Mouse (Mus musculus) liver, postnatal 0 days (tissue): ENCODE measurements around the gene Tmem50a. TPM values are rescaled to one million over a fixed set of nuclear protein-coding genes. Genes with fewer than 3 reads are reported as not detected.

Experiments
- ATAC-seq: fragments of 200-750 bp; cut with Nextera tagmentation; 2 replicates; pipeline ENCODE4 v1.8.0; 2017; ENCODE audit warnings: mild to moderate bottlenecking, moderate library complexity
- DNase-seq: peaks from one replicate; pipeline ENCODE4 v3.0.0-alpha.2; 2016
- H3K27ac ChIP-seq: fragments of 300-500 bp; sonication (generic); 2 replicates; pipeline ENCODE4 v1.5.1; 2014; ENCODE audit warnings: antibody characterized with exemption, moderate library complexity, mild to moderate bottlenecking, low read depth
- H3K27me3 ChIP-seq: fragments of 300-500 bp; sonication (generic); 2 replicates; pipeline ENCODE4 v1.6.1; 2014; ENCODE audit warnings: low read length, control low read depth, mixed read lengths; ENCODE audit not compliant: insufficient read depth
- H3K36me3 ChIP-seq: fragments of 300-500 bp; sonication (generic); replicated peaks from 2 replicates; pipeline ENCODE4 v1.6.1; 2014; ENCODE audit warnings: mild to moderate bottlenecking, control low read depth, low read length, moderate library complexity, mixed read lengths; ENCODE audit not compliant: insufficient read depth
- H3K4me1 ChIP-seq: fragments of 300-500 bp; sonication (generic); 2 replicates; pipeline ENCODE4 v1.6.1; 2014; ENCODE audit warnings: antibody characterized with exemption, mild to moderate bottlenecking, control low read depth; ENCODE audit not compliant: insufficient read depth
- H3K4me2 ChIP-seq: fragments of 300-500 bp; sonication (generic); 2 replicates; pipeline ENCODE4 v1.6.1; 2014; ENCODE audit warnings: low read depth, mild to moderate bottlenecking, low read length, moderate library complexity, mixed read lengths
- H3K4me3 ChIP-seq: fragments of 300-500 bp; sonication (generic); 2 replicates; pipeline ENCODE4 v1.5.1; 2014; ENCODE audit warnings: low read depth, low read length
- H3K9ac ChIP-seq: fragments of 300-500 bp; sonication (generic); replicated peaks from 2 replicates; pipeline ENCODE4 v1.6.1; 2014; ENCODE audit warnings: mild to moderate bottlenecking, moderate library complexity
- H3K9me3 ChIP-seq: fragments of 300-500 bp; sonication (generic); 2 replicates; pipeline ENCODE4 v1.6.1; 2016; ENCODE audit warnings: mild to moderate bottlenecking, control low read depth, low read length, mixed read lengths
- CTCF ChIP-seq: sonication (generic); IDR thresholded peaks from 2 replicates; pipeline ENCODE4 v1.5.1; 2016; ENCODE audit warnings: antibody characterized with exemption, low read depth
- EP300 ChIP-seq: IDR thresholded peaks from 2 replicates; pipeline ENCODE4 v1.6.1; 2016; ENCODE audit warnings: antibody characterized with exemption, low read depth, mild to moderate bottlenecking
- WGBS: fragments of 180-500 bp; shearing (Covaris S2); extraction: QIAGEN DNeasy Blood & Tissue Kit; methylation state at CpG from one replicate; pipeline ENCODE4 v1.1.7; 2014; ENCODE audit not compliant: insufficient replicate concordance; 5-methylcytosine and 5-hydroxymethylcytosine counted together
- polyA plus RNA-seq: library from polyadenylated mRNA; unstranded; fragments of >200 nt; fragmentation: Nextera tagmentation; extraction: Ambion mirVana; gene quantifications from 2 replicates; pipeline ENCODE4 v1.2.1, GENCODE M21; 2015

The Tmem50a gene
- polyA plus RNA-seq, 1 experiment from 2014 or later = 88.5 TPM

DNA sequence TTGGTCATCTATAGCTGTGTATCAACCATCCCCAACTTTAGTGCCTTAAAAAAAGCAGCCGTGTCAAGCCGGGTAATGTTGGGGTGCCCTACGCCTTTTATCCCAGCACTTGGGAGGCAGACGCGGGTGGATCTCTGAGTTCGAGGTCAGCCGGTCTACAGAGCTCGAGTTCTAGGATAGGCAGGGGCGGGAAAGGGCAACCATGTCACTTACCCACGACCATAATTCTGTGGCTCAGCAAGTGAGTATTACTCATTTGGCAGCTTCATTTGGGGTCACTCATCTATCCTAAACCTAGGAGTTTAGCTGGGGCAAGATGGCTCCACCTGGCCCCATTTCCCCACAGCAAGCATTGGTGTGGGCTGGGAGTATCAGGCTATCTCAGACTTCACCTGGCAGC lies 46.8 kb downstream of the Tmem50a start:
- TF ChIP-seq CTCF (no peak), EP300 (no peak)
- ATAC-seq (no peak), DNase-seq (no peak)
- Histone ChIP-seq H3K4me1 (peaks cover 24% of the 10 kb centered on the region), H3K27me3 (peaks cover 4% of the 10 kb centered on the region), H3K36me3 (peaks cover 9% of the 10 kb centered on the region; the same call in 1 of the 2 replicates), H3K27ac (peak overlapping the region; percentile 96), H3K4me3 (peak overlapping the region; percentile 61), H3K4me2 (peak overlapping the region; percentile 76), H3K9ac (peak overlapping the region; percentile 61), H3K9me3 (no peaks in the 10 kb centered on the region)
- WGBS = 78% methylated on average over 10 of the region's 10 CpGs

GRCm38 (mm10) chr4:134867661-134868060 lies 47.2 kb downstream of the Tmem50a start:
- no peak for TF ChIP-seq CTCF
- no peak for TF ChIP-seq EP300
- H3K4me1 ChIP-seq = peaks cover 24% of the 10 kb centered on the region
- H3K9me3 ChIP-seq = no peaks in the 10 kb centered on the region
- peak overlapping the region; percentile 61 for H3K4me3 ChIP-seq
- peaks cover 9% of the 10 kb centered on the region; the same call in 1 of the 2 replicates for H3K36me3 ChIP-seq
- peak overlapping the region; percentile 76 for H3K4me2 ChIP-seq
- no peak for ATAC-seq
- peak overlapping the region; percentile 61; the same call in 1 of the 2 replicates for H3K9ac ChIP-seq
- peak; percentile 11 for DNase-seq
- H3K27me3 ChIP-seq = peaks cover 4% of the 10 kb centered on the region
- 68% methylated on average over 8 of the region's 8 CpGs for WGBS
- peak overlapping the region; percentile 96 for H3K27ac ChIP-seq

DNA sequence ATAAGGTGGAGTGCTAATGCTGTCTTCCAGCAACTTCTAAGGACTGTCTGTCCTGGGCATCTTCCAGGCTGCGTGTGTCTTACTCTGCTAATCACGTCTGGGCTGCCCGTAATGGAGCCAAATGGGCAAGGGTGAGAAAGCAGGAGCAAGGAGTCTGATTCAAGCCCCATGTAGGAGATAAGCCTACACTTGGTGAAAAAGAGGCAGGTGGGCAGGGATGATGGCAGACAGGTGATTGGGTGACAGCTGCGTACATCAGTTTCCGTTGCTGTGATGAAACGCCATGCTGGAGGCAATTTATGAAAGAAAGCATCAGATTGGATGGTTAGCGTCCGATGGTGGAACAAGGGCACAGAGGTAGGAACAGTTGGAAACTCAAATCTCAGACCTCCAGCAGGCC lies 47.6 kb downstream of the Tmem50a start:
- 86% methylated on average over 8 of the region's 8 CpGs for WGBS
- Histone ChIP-seq H3K9me3 (no peaks in the 10 kb centered on the region), H3K27ac (peak overlapping the region; percentile 96), H3K36me3 (peaks cover 9% of the 10 kb centered on the region; the same call in 1 of the 2 replicates), H3K4me2 (peak overlapping the region; percentile 76), H3K9ac (0 out of 2 replicates have a peak overlapping the region, but pooled peaks have one; percentile 26), H3K4me1 (peaks cover 24% of the 10 kb centered on the region), H3K27me3 (peaks cover 4% of the 10 kb centered on the region), H3K4me3 (peak overlapping the region; percentile 61)
- peak; percentile 13 for DNase-seq
- TF ChIP-seq CTCF (no peak), EP300 (no peak)
- no peak for ATAC-seq

- ATAC-seq (no peak), DNase-seq (peak; percentile 11)
- H3K9ac ChIP-seq = peak overlapping the region; percentile 88
- TF ChIP-seq CTCF = no peak
- TF ChIP-seq EP300 = no peak
- no peaks in the 10 kb centered on the region for H3K9me3 ChIP-seq
- peak overlapping the region; percentile 76 for H3K4me2 ChIP-seq
- 48% methylated on average over 5 of the region's 5 CpGs for WGBS
- peaks cover 4% of the 10 kb centered on the region for H3K27me3 ChIP-seq
- H3K4me3 ChIP-seq = peak overlapping the region; percentile 61
- peak overlapping the region; percentile 92 for H3K27ac ChIP-seq
- H3K36me3 ChIP-seq = peaks cover 8% of the 10 kb centered on the region; the same call in 1 of the 2 replicates
- peaks cover 20% of the 10 kb centered on the region for H3K4me1 ChIP-seq
Observed at GRCm38 (mm10) chr4:134865789-134866188, 49.0 kb downstream of the Tmem50a start.

GRCm38 (mm10) chr4:134865340-134865739 lies 49.5 kb downstream of the Tmem50a start:
- Histone ChIP-seq H3K27ac (peak overlapping the region; percentile 92), H3K9ac (peak overlapping the region; percentile 88), H3K36me3 (peaks cover 4% of the 10 kb centered on the region; the same call in 1 of the 2 replicates), H3K9me3 (no peaks in the 10 kb centered on the region), H3K4me2 (peak overlapping the region; percentile 76), H3K4me1 (peaks cover 18% of the 10 kb centered on the region), H3K4me3 (peak overlapping the region; percentile 61), H3K27me3 (peaks cover 4% of the 10 kb centered on the region)
- DNase-seq = peak; percentile 77
- peak; percentile 66 for ATAC-seq
- TF ChIP-seq EP300 = peak; percentile 47; the same call in 1 of the 2 replicates
- no peak for TF ChIP-seq CTCF
- 46% methylated on average over 6 of the region's 6 CpGs for WGBS

DNA sequence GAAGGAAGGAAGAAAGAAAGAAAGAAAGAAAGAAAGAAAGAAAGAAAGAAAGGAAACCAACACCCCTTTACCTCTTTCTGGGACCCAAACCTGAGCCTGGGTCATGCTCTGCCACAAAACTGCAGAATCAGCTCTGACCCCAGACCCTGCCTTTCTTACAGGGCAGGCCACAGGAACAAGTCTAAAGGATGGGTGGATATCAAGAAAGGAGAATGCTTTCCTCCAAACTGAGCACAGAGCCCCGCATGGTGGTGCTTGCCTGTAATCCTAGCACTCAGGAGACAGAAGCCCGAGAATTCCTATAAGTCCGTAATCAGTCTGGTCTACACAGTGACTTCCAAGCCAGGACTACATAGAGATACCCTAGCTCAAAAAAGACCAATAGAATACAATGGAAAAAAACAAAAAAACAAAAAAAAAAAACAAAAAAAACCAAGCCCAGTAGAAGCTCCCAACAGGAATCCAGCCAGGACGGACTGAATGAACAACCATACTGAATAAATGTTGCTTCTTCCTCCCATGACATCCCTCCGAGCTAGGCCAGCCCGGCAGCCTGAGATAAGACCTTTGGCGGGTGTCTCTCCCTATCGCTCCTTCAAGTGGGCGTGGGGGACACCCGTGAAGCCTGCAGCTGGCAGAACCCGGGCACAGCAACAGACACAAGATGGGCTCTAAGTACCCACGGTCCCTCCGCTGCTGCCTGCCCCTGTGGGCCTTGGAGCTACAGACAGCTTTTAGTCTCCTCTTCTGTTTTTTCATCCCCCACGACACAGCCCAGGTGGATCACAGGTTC lies 50.7 kb downstream of the Tmem50a start, which contains the start of gene Rhd:
Gene Rhd, plus strand, starts transcription at position 600 of the 793 bp plus-strand sequence.
- Histone ChIP-seq H3K36me3 (peaks cover 4% of the 10 kb centered on the region; the same call in 1 of the 2 replicates), H3K4me2 (peak within 1 kb of the TSS; percentile 76), H3K9me3 (no peaks in the 10 kb centered on the region), H3K9ac (peak within 1 kb of the TSS; percentile 88), H3K27me3 (no peaks in the 10 kb centered on the region; the same call in none of the 2 replicates), H3K4me3 (peak within 1 kb of the TSS; percentile 61), H3K27ac (peak within 1 kb of the TSS; percentile 92), H3K4me1 (peaks cover 12% of the 10 kb centered on the region)
- peak; percentile 76 for DNase-seq
- WGBS = 41% methylated on average over 14 of the region's 14 CpGs
- ATAC-seq = peak; percentile 73
- no peak for TF ChIP-seq CTCF
- TF ChIP-seq EP300 = peak; percentile 86
